Mouse (Mus musculus) olfactory bulb, adult 2 months (tissue): ENCODE measurements around the gene Tenm3. TPM values are rescaled to one million over a fixed set of nuclear protein-coding genes. Genes with fewer than 3 reads are reported as not detected.

ENCODE experiments used
- H3K27ac ChIP-seq: fragments of 200-500 bp; 2 replicates; pipeline ENCODE4 v1.5.1; 2012; ENCODE audit warnings: low read depth, low read length; ENCODE audit not compliant: insufficient read depth
- H3K4me1 ChIP-seq: fragments of 200-500 bp; 2 replicates; pipeline ENCODE4 v1.6.1; 2012; ENCODE audit warnings: low read length; ENCODE audit not compliant: control insufficient read depth, insufficient read depth
- H3K4me3 ChIP-seq: fragments of 200-500 bp; 2 replicates; pipeline ENCODE4 v1.5.1; 2012; ENCODE audit warnings: mild to moderate bottlenecking, low read depth, low read length, moderate library complexity; ENCODE audit not compliant: insufficient read depth
- CTCF ChIP-seq: fragments of 200-500 bp; IDR thresholded peaks from 2 replicates; pipeline ENCODE4 v1.5.1; 2012; ENCODE audit warnings: low read depth, mild to moderate bottlenecking, low read length, moderate library complexity; ENCODE audit not compliant: insufficient read depth
- POLR2A ChIP-seq: fragments of 200-500 bp; IDR thresholded peaks from 2 replicates; pipeline ENCODE4 v1.6.1; 2012; ENCODE audit warnings: mild to moderate bottlenecking, low read depth, low read length, moderate library complexity; ENCODE audit not compliant: insufficient read depth
- WGBS: fragments of 180-500 bp; shearing (Covaris S2); methylation state at CpG from one replicate; pipeline ENCODE4 v1.1.7; 2018; 5-methylcytosine and 5-hydroxymethylcytosine counted together
- polyA plus RNA-seq: library from polyadenylated mRNA; stranded (reverse); fragments of >200 nt; gene quantifications from 2 replicates; pipeline ENCODE4 v1.2.4, GENCODE M21; 2012; ENCODE audit warnings: low replicate concordance; ENCODE audit not compliant: missing spikeins, insufficient read depth, insufficient read length

Gene Tenm3
- polyA plus RNA-seq, 1 experiment: 52.2 TPM

GRCm38 (mm10) chr8:48490635-48491165 is 353.1 kb downstream of the Tenm3 start:
- Histone ChIP-seq H3K4me3 (no peak overlapping the region), H3K4me1 (peaks cover 10% of the 10 kb centered on the region), H3K27ac (no peak overlapping the region)
- TF ChIP-seq CTCF (no peak), POLR2A (no peak)
- 56% methylated on average over 6 of the region's 6 CpGs for WGBS

GRCm38 (mm10) chr8:48489936-48490634 is 353.7 kb downstream of the Tenm3 start:
- peaks cover 10% of the 10 kb centered on the region for H3K4me1 ChIP-seq
- H3K4me3 ChIP-seq: no peak overlapping the region
- WGBS: 74% methylated on average over 18 of the region's 18 CpGs
- no peak overlapping the region for H3K27ac ChIP-seq
- TF ChIP-seq POLR2A (no peak), CTCF (no peak)

- WGBS: 68% methylated on average over 4 of the region's 4 CpGs
- TF ChIP-seq POLR2A: no peak
- TF ChIP-seq CTCF: no peak
- H3K4me3 ChIP-seq: no peak overlapping the region
- H3K27ac ChIP-seq: no peak overlapping the region
- peaks cover 10% of the 10 kb centered on the region for H3K4me1 ChIP-seq
Measured at GRCm38 (mm10) chr8:48489417-48489816, 354.3 kb downstream of the Tenm3 start.

- Histone ChIP-seq H3K4me3 (no peak overlapping the region), H3K27ac (no peak overlapping the region), H3K4me1 (peaks cover 10% of the 10 kb centered on the region)
- no peak for TF ChIP-seq POLR2A
- TF ChIP-seq CTCF: no peak
- 65% methylated on average over 7 of the region's 7 CpGs for WGBS
Measured at GRCm38 (mm10) chr8:48488809-48489208, 354.9 kb downstream of the Tenm3 start.

- no peak for TF ChIP-seq CTCF
- no peak for TF ChIP-seq POLR2A
- Histone ChIP-seq H3K4me3 (no peak overlapping the region), H3K4me1 (peaks cover 15% of the 10 kb centered on the region), H3K27ac (no peak overlapping the region)
- WGBS: 95% methylated on average over 5 of the region's 5 CpGs
Measured at GRCm38 (mm10) chr8:48484143-48484542, 359.6 kb downstream of the Tenm3 start.

GRCm38 (mm10) chr8:48481709-48482671 is 361.8 kb downstream of the Tenm3 start:
- no peak overlapping the region for H3K4me3 ChIP-seq
- WGBS: 67% methylated on average over 33 of the region's 33 CpGs
- TF ChIP-seq POLR2A (no peak), CTCF (no peak)
- H3K4me1 ChIP-seq: peaks cover 15% of the 10 kb centered on the region
- H3K27ac ChIP-seq: no peak overlapping the region

- 0 out of 2 replicates have a peak overlapping the region, but pooled peaks have one; percentile 48 for H3K27ac ChIP-seq
- TF ChIP-seq CTCF (no peak), POLR2A (no peak)
- H3K4me1 ChIP-seq: peaks cover 11% of the 10 kb centered on the region
- WGBS: 46% methylated on average over 8 of the region's 8 CpGs
- no peak overlapping the region for H3K4me3 ChIP-seq
Measured at GRCm38 (mm10) chr8:48477371-48477935, 366.3 kb downstream of the Tenm3 start.

- no peak overlapping the region for H3K4me3 ChIP-seq
- TF ChIP-seq POLR2A: no peak
- no peak for TF ChIP-seq CTCF
- H3K27ac ChIP-seq: no peak overlapping the region
- 45% methylated on average over 1 of the region's 1 CpGs for WGBS
- peaks cover 7% of the 10 kb centered on the region for H3K4me1 ChIP-seq
Measured at GRCm38 (mm10) chr8:48476896-48477295, 366.9 kb downstream of the Tenm3 start.
